Mouse (Mus musculus) lung, postnatal 0 days (tissue): ENCODE results near the gene Fbxl5.

ENCODE experiments used
- CTCF ChIP-seq: IDR thresholded peaks from 2 replicates; pipeline ENCODE4 v1.5.1; 2016; ENCODE audit warnings: antibody characterized with exemption, mild to moderate bottlenecking
- EP300 ChIP-seq: IDR thresholded peaks from 2 replicates; pipeline ENCODE4 v1.6.1; 2016; ENCODE audit warnings: antibody characterized with exemption, mild to moderate bottlenecking, control low read depth

GRCm38 (mm10) chr5:43842576-43843155 lies 21.2 kb upstream of the Fbxl5 start:
- TF ChIP-seq CTCF = no peak
- no peak for TF ChIP-seq EP300
